Mouse (Mus musculus) testis, adult 10 weeks (tissue): ENCODE results near the gene Ccr8. TPM values are rescaled to one million over a fixed set of nuclear protein-coding genes. Genes with fewer than 3 reads are reported as not detected.

Source experiments
- polyA plus RNA-seq: library from polyadenylated mRNA; stranded (reverse); fragments of 350-450 nt; fragmentation: Illumina TruSeq; extraction: RNeasy Lipid Tissue Mini Kit (QIAGEN cat#74804); gene quantifications from one replicate; pipeline ENCODE4 v1.2.3, GENCODE M21; 2014; ENCODE audit warnings: low read depth, low replicate concordance

Ccr8 gene
- not detected for polyA plus RNA-seq

GRCm38 (mm10) chr9:120091696-120092238, at the start of gene Ccr8:
TSS of gene Ccr8 (plus strand) at chr9:120092114.

GRCm38 (mm10) chr9:120069779-120070178, 22.1 kb upstream of the Ccr8 start, which contains the start of gene Cx3cr1:
TSS of gene Cx3cr1 (minus strand) at chr9:120069879.

DNA sequence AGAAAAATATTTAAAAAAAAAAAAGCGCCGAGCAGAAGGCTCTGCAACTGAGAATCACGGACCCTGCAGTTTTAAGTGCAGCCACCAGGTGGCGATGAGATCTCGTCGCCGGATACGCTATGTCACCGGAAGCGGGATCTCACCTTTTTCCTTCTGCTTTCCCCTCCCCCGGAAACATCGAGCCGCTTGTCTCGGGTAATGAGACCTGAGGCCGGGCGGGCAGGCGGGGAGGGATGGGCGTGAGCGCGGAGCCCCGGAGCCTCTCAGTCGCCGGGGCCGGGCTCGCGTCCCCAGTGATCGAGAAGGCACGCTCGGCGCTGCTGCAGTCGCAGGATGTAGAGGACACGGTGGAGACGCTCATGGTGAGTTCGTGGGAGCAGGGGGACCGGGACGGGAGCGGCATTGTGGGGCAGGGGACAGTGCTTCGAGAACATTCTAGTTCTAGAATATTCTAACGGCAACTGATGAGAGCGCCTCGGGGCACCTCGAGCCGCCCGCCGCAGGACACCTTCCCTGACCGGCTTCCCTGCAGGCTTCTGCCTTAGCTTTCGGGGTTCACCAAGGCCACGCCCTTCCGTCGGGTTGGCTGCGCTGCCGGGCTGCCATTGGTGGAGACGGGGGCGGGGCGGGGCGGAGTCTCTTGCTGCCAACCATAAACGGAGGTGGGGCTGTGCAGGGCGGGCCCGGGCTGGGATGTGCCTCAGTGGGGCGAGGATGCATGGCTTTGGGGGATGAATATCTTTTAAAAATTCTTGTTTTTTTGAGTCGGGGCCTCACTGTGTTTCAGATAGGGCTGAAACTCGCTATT, 18.5 kb downstream of the Ccr8 start, which contains the start of gene Slc25a38:
Gene Slc25a38, plus strand, starts transcription at position 164 of the 808 bp plus-strand sequence.

GRCm38 (mm10) chr9:120127538-120128251, 35.8 kb downstream of the Ccr8 start, which contains the start of gene Rpsa:
TSS of gene Rpsa (plus strand) at chr9:120127689.

Other genes with a start within 250 kb of the Ccr8 start
- gene Wdr48, start 197.2 kb upstream of the Ccr8 start, polyA plus RNA-seq = 467 TPM
- gene Gorasp1, start 154.5 kb upstream of the Ccr8 start, polyA plus RNA-seq = 1.2 TPM
- 17.2 TPM for gene Ttc21a, start 154.5 kb upstream of the Ccr8 start, polyA plus RNA-seq
- gene Csrnp1, start 107.5 kb upstream of the Ccr8 start, polyA plus RNA-seq = 1.0 TPM
- 0.07 TPM for gene Xirp1, start 68.5 kb upstream of the Ccr8 start, polyA plus RNA-seq
- gene Cx3cr1, start 22.2 kb upstream of the Ccr8 start, polyA plus RNA-seq = 2.4 TPM
- gene Slc25a38, start 18.3 kb downstream of the Ccr8 start, polyA plus RNA-seq = 2.5 TPM
- 55.3 TPM for gene Rpsa, start 35.6 kb downstream of the Ccr8 start, polyA plus RNA-seq
- 0.31 TPM for gene Mobp, start 57.6 kb downstream of the Ccr8 start, polyA plus RNA-seq
- 0.10 TPM for gene Myrip, start 209.4 kb downstream of the Ccr8 start, polyA plus RNA-seq